Mouse (Mus musculus) C2C12 (cell line): ENCODE measurements around the gene Srrm3. TPM values are rescaled to one million over a fixed set of nuclear protein-coding genes. Genes with fewer than 3 reads are reported as not detected.

Experiments
- H3K27me3 ChIP-seq: one replicate; pipeline ENCODE4 v1.6.1; 2011; ENCODE audit not compliant: control insufficient read depth, insufficient read depth, insufficient read length
- H3K36me3 ChIP-seq: one replicate; pipeline ENCODE4 v1.6.1; 2011; ENCODE audit not compliant: control insufficient read depth, insufficient read depth
- H3K4me3 ChIP-seq: one replicate; pipeline ENCODE4 v1.5.1; 2011; ENCODE audit warnings: mild to moderate bottlenecking, control low read depth; ENCODE audit not compliant: poor library complexity, insufficient read depth, severe bottlenecking
- H3K79me2 ChIP-seq: one replicate; pipeline ENCODE4 v1.6.1; 2011; ENCODE audit not compliant: control insufficient read depth, insufficient read depth
- H3K79me3 ChIP-seq: one replicate; pipeline ENCODE4 v1.6.1; 2011; ENCODE audit warnings: low read depth, control low read depth
- H3ac ChIP-seq: one replicate; pipeline ENCODE3; 2011; ENCODE audit warnings: low read depth; ENCODE audit not compliant: control insufficient read depth, insufficient read length
- CEBPB ChIP-seq: IDR thresholded peaks from one replicate; pipeline ENCODE4 v1.6.1; 2011; ENCODE audit warnings: low read depth, mild to moderate bottlenecking, control low read depth, moderate library complexity
- CTCF ChIP-seq: IDR thresholded peaks from one replicate; pipeline ENCODE4 v1.5.1; 2011; ENCODE audit not compliant: control insufficient read depth, insufficient read depth, insufficient read length
- FOSL1 ChIP-seq: IDR thresholded peaks from one replicate; pipeline ENCODE4 v1.8.0; 2011; ENCODE audit warnings: mild to moderate bottlenecking, low read length; ENCODE audit not compliant: poor library complexity, insufficient read depth, severe bottlenecking
- MAX ChIP-seq: IDR thresholded peaks from one replicate; pipeline ENCODE4 v1.6.1; 2011; ENCODE audit warnings: mild to moderate bottlenecking, control low read depth
- MYOD1 ChIP-seq: IDR thresholded peaks from one replicate; pipeline ENCODE4 v1.6.1; 2011; ENCODE audit warnings: low read depth; ENCODE audit not compliant: control insufficient read depth, insufficient read length
- MYOG ChIP-seq: IDR thresholded peaks from one replicate; pipeline ENCODE4 v1.6.1; 2011; ENCODE audit not compliant: control insufficient read depth, insufficient read length; ENCODE audit errors: extremely low read depth
- USF1 ChIP-seq: IDR thresholded peaks from one replicate; pipeline ENCODE4 v1.6.1; 2011; ENCODE audit warnings: low read depth, mild to moderate bottlenecking, control low read depth, moderate library complexity
- microRNA-seq: library from miRNA; unstranded; fragments of <30 nt; microRNA quantifications from one replicate; pipeline ENCODE4, GENCODE M21; 2019; ENCODE audit warnings: borderline microRNAs expressed
- polyA plus RNA-seq: library from polyadenylated mRNA; unstranded; fragments of >200 nt; fragmentation: generic; extraction: Trizol; gene quantifications from one replicate; pipeline ENCODE4 v1.2.1, GENCODE M21; 2012; ENCODE audit warnings: missing spikeins

Gene Srrm3
- polyA plus RNA-seq, 1 experiment = not detected

DNA sequence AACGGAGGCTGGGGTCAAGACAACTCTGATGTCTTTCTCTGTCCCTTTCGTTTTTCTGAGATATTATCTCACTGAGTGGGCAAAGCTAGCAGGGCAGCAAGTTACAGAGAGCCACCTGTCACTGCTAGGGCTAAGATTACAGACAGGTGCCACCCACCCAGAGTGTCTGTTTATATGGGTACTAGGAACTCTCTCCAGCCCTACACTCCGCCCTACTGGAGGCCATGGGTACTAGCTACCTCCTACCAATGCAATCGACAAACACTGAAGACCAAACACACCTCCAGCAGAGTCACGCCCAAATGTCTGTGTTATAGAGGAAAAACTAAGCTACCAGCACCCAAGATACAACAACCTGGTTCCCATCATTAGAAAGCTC, 111.4 kb downstream of the Srrm3 start:
- Histone ChIP-seq H3ac (no peak overlapping the region), H3K79me2 (peaks cover 100% of the 10 kb centered on the region), H3K79me3 (peaks cover 98% of the 10 kb centered on the region), H3K4me3 (no peak overlapping the region), H3K36me3 (peaks cover 87% of the 10 kb centered on the region), H3K27me3 (no peaks in the 10 kb centered on the region)
- TF ChIP-seq MAX (no peak), MYOD1 (peak; percentile 27)

DNA sequence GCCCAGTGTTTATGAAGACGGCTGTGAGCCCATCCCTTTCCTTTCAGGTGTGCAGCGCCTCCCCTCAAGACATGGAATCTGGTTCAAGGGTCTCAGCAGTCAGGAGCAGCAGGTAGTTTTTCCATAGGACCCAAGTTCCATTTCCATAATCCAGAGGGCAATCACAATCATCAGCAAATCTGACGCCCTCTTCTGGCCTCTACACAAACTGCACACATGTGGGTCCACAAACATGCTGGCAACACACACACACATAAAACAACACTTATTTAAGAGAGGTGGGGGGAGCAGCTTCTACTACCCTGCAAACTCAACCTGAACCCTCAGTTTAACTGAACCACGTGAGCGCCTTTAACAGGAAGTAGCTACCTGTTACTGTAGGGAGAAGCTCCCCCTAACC, 111.9 kb downstream of the Srrm3 start:
- Histone ChIP-seq H3ac (no peak overlapping the region), H3K4me3 (no peak overlapping the region), H3K79me3 (peaks cover 98% of the 10 kb centered on the region), H3K27me3 (no peaks in the 10 kb centered on the region), H3K79me2 (peaks cover 100% of the 10 kb centered on the region), H3K36me3 (peaks cover 89% of the 10 kb centered on the region)
- no peak for TF ChIP-seq CEBPB
- no peak for TF ChIP-seq MAX
- TF ChIP-seq MYOG = no peak

- peaks cover 97% of the 10 kb centered on the region for H3K79me3 ChIP-seq
- no peak overlapping the region for H3K4me3 ChIP-seq
- H3K27me3 ChIP-seq = no peaks in the 10 kb centered on the region
- peaks cover 89% of the 10 kb centered on the region for H3K36me3 ChIP-seq
- peaks cover 100% of the 10 kb centered on the region for H3K79me2 ChIP-seq
- TF ChIP-seq MAX (no peak), MYOD1 (no peak), CEBPB (no peak)
- no peak overlapping the region for H3ac ChIP-seq
These were observed 113.2 kb downstream of the Srrm3 start for GRCm38 (mm10) chr5:135919902-135920301.

- H3K36me3 ChIP-seq = peaks cover 93% of the 10 kb centered on the region
These were observed 117.2 kb downstream of the Srrm3 start for GRCm38 (mm10) chr5:135923901-135924300.

More at GRCm38 (mm10) chr5:135923901-135924300, 117.2 kb downstream of the Srrm3 start:
- H3K79me2 ChIP-seq = peaks cover 100% of the 10 kb centered on the region
- H3ac ChIP-seq = no peak overlapping the region
- no peak overlapping the region for H3K4me3 ChIP-seq
- peaks cover 93% of the 10 kb centered on the region for H3K79me3 ChIP-seq
- no peaks in the 10 kb centered on the region for H3K27me3 ChIP-seq
- TF ChIP-seq FOSL1 (no peak), CTCF (no peak), CEBPB (no peak), MAX (no peak), MYOD1 (no peak), MYOG (no peak), USF1 (no peak)

Small RNA genes within 50 kb of the gene (microRNA-seq; reads per million reads assigned to microRNA genes)
- not detected for gene Gm23268

Other genes with a start within 250 kb of the Srrm3 start
- not detected for gene Ccl26, start 243.3 kb upstream of the Srrm3 start, polyA plus RNA-seq
- gene Ccl24, start 233.8 kb upstream of the Srrm3 start, polyA plus RNA-seq = not detected
- gene Rhbdd2, start 174.3 kb upstream of the Srrm3 start, polyA plus RNA-seq = 16.7 TPM
- gene Por, start 136.9 kb upstream of the Srrm3 start, polyA plus RNA-seq = 106 TPM
- gene Tmem120a, start 62.4 kb upstream of the Srrm3 start, polyA plus RNA-seq = 75.2 TPM
- gene Styxl1, start 28.5 kb upstream of the Srrm3 start, polyA plus RNA-seq = not detected
- 700 TPM for gene Mdh2, start 28.4 kb upstream of the Srrm3 start, polyA plus RNA-seq
- gene Hspb1, start 81.0 kb downstream of the Srrm3 start, polyA plus RNA-seq = 638 TPM
- 227 TPM for gene Ywhag, start 127.7 kb downstream of the Srrm3 start, polyA plus RNA-seq
- gene Ssc4d, start 167.6 kb downstream of the Srrm3 start, polyA plus RNA-seq = 3.6 TPM
- gene Zp3, start 173.2 kb downstream of the Srrm3 start, polyA plus RNA-seq = not detected
- 20.3 TPM for gene Dtx2, start 187.9 kb downstream of the Srrm3 start, polyA plus RNA-seq
- gene Upk3b, start 231.6 kb downstream of the Srrm3 start, polyA plus RNA-seq = 0.01 TPM
- gene Upk3bl, start 247.6 kb downstream of the Srrm3 start, polyA plus RNA-seq = 0.11 TPM